Mouse (Mus musculus): ENCODE measurements around the gene Tsc22d3. TPM values are rescaled to one million over a fixed set of nuclear protein-coding genes. Genes with fewer than 3 reads are reported as not detected.

Gene Tsc22d3
- 95.4 and 133 TPM in 2 replicates for polyA plus RNA-seq (2015; fragmentation: Nextera tagmentation; extraction: Ambion mirVana)

GRCm38 (mm10) chrX:140600410-140601109 is at the start of gene Tsc22d3:
TSS of gene Tsc22d3 (minus strand) at chrX:140600659.

Other genes starting within 250 kb of the Tsc22d3 start
- gene Prps1, start 144.0 kb downstream of the Tsc22d3 start, polyA plus RNA-seq (2015; fragmentation: Nextera tagmentation; extraction: Ambion mirVana), result 21.4 and 24.6 TPM in 2 replicates
- gene Mid2, start 63.9 kb upstream of the Tsc22d3 start, polyA plus RNA-seq (2015; fragmentation: Nextera tagmentation; extraction: Ambion mirVana), result 2.4 and 3.2 TPM in 2 replicates
- gene Tex13b, start 212.8 kb upstream of the Tsc22d3 start, polyA plus RNA-seq (2015; fragmentation: Nextera tagmentation; extraction: Ambion mirVana), result not detected in 2 replicates